Mouse (Mus musculus) mature B cell (primary cell): ENCODE data around the gene Samd11.

Source experiments
- in situ Hi-C: fragments of 300-500 bp; cut with MboI; formaldehyde crosslinking; loops from 2 replicates; pipeline ENCODE4 v1.14.3; 2019

The Samd11 gene

DNA sequence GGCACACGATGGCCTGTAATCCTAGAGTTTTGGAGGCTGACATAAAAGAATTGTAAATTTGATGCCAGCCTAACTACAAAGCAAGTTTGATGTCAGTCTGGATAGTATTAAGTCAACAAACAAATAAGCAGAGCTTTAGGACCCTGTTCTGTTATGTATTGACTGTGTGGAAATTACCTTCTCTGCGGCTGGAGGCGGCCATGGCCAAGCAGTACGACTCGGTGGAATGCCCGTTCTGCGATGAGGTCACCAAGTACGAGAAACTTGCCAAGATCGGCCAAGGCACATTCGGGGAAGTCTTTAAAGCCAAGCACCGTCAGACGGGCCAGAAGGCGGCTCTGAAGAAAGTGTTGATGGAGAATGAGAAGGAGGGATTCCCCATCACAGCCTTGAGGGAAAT is 42.3 kb downstream of the Samd11 start:
- in situ Hi-C loops = no loop called here

- in situ Hi-C loops = no loop called here
These were observed 45.4 kb downstream of the Samd11 start for GRCm38 (mm10) chr4:156209963-156210635.

DNA sequence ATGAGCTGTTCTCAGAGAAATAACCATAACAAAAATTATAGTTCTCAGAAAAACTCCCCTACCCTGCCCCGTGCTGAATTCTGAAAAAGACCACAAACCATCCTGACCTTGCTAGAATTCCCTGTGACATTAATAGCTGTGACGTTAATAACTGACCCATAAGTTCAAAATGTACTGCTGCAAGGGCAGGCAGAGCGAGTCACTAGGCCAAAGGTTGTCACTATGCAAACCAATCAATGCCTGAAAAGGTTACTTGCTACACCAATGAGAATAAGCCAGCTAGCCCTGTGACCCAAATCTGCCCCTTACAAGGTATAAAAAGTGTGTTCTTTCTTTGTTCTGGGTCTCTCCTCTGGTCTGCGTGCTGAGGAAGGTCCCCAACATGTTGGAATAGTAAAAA is 46.6 kb downstream of the Samd11 start:
- in situ Hi-C loops = no loop called here

GRCm38 (mm10) chr4:156203413-156204131 is 51.9 kb downstream of the Samd11 start:
- in situ Hi-C loops = no loop called here

- in situ Hi-C loops = no loop called here
These were observed 52.5 kb downstream of the Samd11 start, which contains the start of gene AW011738 for GRCm38 (mm10) chr4:156203001-156203412. AW011738 (plus strand) TSS chr4:156203304.

- in situ Hi-C loops = no loop called here
These were observed 53.0 kb downstream of the Samd11 start for GRCm38 (mm10) chr4:156202462-156202893.

GRCm38 (mm10) chr4:156200623-156201475 is 54.6 kb downstream of the Samd11 start, which contains the start of gene Isg15:
Isg15 (minus strand) TSS chr4:156200818.
- in situ Hi-C loops = no loop called here

- in situ Hi-C loops = loop anchor here (10.0 kb wide), 1 partner anchor 83 kb away; no protein-coding TSS in a partner anchor
These were observed 57.6 kb downstream of the Samd11 start for GRCm38 (mm10) chr4:156197829-156198205.

DNA sequence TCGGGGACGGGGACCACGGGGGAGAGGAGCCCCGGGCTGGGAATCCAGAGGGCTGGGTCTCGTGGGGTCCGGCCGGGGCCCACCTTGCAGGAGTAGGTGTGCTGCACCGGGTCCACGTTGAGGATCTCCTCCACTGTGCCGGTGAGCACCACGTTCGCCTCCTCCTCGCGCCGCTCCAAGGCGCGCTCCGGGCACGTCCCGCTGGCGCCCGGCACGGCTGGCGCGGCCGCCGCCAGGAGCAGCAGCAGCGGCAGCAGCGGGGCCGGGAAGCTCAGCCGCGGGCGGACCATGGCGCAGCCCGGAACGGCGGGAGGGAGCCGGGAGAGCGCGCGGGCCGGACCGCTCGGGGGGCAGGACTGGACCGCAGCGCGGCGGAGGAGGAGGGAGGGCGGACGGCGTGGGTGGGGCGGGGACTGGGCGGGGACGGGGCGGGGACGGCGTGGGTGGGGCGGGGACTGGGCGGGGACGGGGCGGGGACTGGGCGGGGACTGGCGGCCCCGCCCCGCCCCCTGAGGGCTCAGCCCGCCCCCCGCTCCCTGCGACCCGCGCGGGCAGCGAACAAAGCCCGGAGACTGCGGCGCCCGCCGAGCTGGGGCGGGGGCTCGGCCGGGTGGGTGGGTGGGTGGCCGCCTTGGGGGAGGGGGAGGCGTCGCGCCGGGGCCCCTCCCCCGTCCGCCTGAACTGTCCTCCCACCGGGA is 58.2 kb downstream of the Samd11 start, which contains the start of gene Agrn:
TSS of gene Agrn (minus strand) at position 358 of the 698 bp plus-strand sequence.
- in situ Hi-C loops = loop anchor here (10.0 kb wide), 1 partner anchor 82 kb away; no protein-coding TSS in a partner anchor
